10 mouse cellular contexts compared by ENCODE assay signal in genomic region chr1:182115651-182116408, GRCm38 (mm10). TPM values are rescaled to one million over a fixed set of nuclear protein-coding genes. Genes with fewer than 3 reads are reported as not detected.
DNase-seq lines count a peak whose midpoint lies in the region; ATAC-seq and TF ChIP-seq lines count a peak whose summit lies in the region.
"Had no signal": no experiment of that assay in that cellular context is flagged by ENCODE, and none has a peak within 500 bp of the region (broad histone marks: within the 10 kb centered on the region; RNA-seq: fewer than 3 reads in every experiment).

No protein-coding gene starts in this region.

- ATAC-seq in forebrain, postnatal 0 days: peak; percentile 66; the same call in 1 of the 2 replicates
- no peak for ATAC-seq in forebrain, embryonic 13.5 days
- ATAC-seq in embryonic facial prominence, embryonic 11.5 days (replicated peaks; ENCODE audit: insufficient number of reproducible peaks, low FRiP score, low TSS enrichment, low read depth): no peak; the same call in 1 of the 2 replicates
- 0 out of 2 replicates have a peak, but pooled peaks have one; percentile 64 for ATAC-seq in neural tube, embryonic 13.5 days (ENCODE audit: low read depth)

- H3K27ac ChIP-seq in forebrain, postnatal 0 days (ENCODE audit: low read depth, low read length): no peak overlapping the region
- H3K27ac ChIP-seq in forebrain, embryonic 13.5 days: no peak overlapping the region
- no peak overlapping the region for H3K27ac ChIP-seq in embryonic facial prominence, embryonic 11.5 days (replicated peaks; ENCODE audit: low read depth, low read length)
- no peak overlapping the region for H3K27ac ChIP-seq in neural tube, embryonic 13.5 days (replicated peaks)

- no peak overlapping the region for H3K4me3 ChIP-seq in forebrain, postnatal 0 days (ENCODE audit: low read depth, low read length)
- no peak overlapping the region for H3K4me3 ChIP-seq in forebrain, embryonic 13.5 days
- no peak overlapping the region for H3K4me3 ChIP-seq in embryonic facial prominence, embryonic 11.5 days (ENCODE audit: low read depth, low read length)
- no peak overlapping the region for H3K4me3 ChIP-seq in neural tube, embryonic 13.5 days

- no peaks in the 10 kb centered on the region for H3K36me3 ChIP-seq in forebrain, postnatal 0 days (ENCODE audit: insufficient read depth)
- H3K36me3 ChIP-seq in forebrain, embryonic 13.5 days (ENCODE audit: poor library complexity, severe bottlenecking): no peaks in the 10 kb centered on the region
- H3K36me3 ChIP-seq in embryonic facial prominence, embryonic 11.5 days (replicated peaks; ENCODE audit: control insufficient read depth, insufficient read depth, low read depth, low read length): no peaks in the 10 kb centered on the region
- no peaks in the 10 kb centered on the region for H3K36me3 ChIP-seq in neural tube, embryonic 13.5 days

- H3K4me2 ChIP-seq in forebrain, postnatal 0 days (ENCODE audit: low read depth): no peak overlapping the region
- no peak overlapping the region for H3K4me2 ChIP-seq in forebrain, embryonic 13.5 days
- no peak overlapping the region for H3K4me2 ChIP-seq in embryonic facial prominence, embryonic 11.5 days (ENCODE audit: low read depth, low read length)
- H3K4me2 ChIP-seq in neural tube, embryonic 13.5 days: no peak overlapping the region

- H3K27me3 ChIP-seq in forebrain, postnatal 0 days (ENCODE audit: insufficient read depth, low read length): 0 out of 2 replicates have a peak, but pooled peaks cover 6% of the 10 kb centered on the region
- peaks cover 3% of the 10 kb centered on the region; the same call in 1 of the 2 replicates for H3K27me3 ChIP-seq in forebrain, embryonic 13.5 days
- H3K27me3 ChIP-seq in embryonic facial prominence, embryonic 11.5 days (ENCODE audit: control insufficient read depth, insufficient read depth, low read length): no peaks in the 10 kb centered on the region
- no peaks in the 10 kb centered on the region for H3K27me3 ChIP-seq in neural tube, embryonic 13.5 days

- peak; percentile 60 for TF ChIP-seq CTCF in forebrain, postnatal 0 days (IDR thresholded peaks at IDR 0.05; ENCODE audit: low read depth)

- 0 out of 2 replicates have a peak, but pooled peaks cover 3% of the 10 kb centered on the region for H3K4me1 ChIP-seq in forebrain, postnatal 0 days (ENCODE audit: insufficient read depth)
- H3K4me1 ChIP-seq in forebrain, embryonic 13.5 days: peaks cover 29% of the 10 kb centered on the region
- peaks cover 11% of the 10 kb centered on the region for H3K4me1 ChIP-seq in embryonic facial prominence, embryonic 11.5 days (ENCODE audit: control insufficient read depth, insufficient read depth, low read length)
- H3K4me1 ChIP-seq in neural tube, embryonic 13.5 days (replicated peaks): peaks cover 41% of the 10 kb centered on the region

- peak; percentile 60 for DNase-seq in forebrain, postnatal 0 days
- peak; percentile 58 to 69 for DNase-seq in right cerebral cortex, postnatal 10 days (ENCODE audit: low spot score in 2 of 2)
- DNase-seq in right cerebral cortex, adult 2 months (ENCODE audit: low spot score in 2 of 2): no peak
- peak; percentile 74 for DNase-seq in embryonic facial prominence, embryonic 11.5 days (ENCODE audit: low spot score)
- DNase-seq in kidney, postnatal 10 days: peak; percentile 83
- no peak for DNase-seq in c-Kit-positive CD71-positive TER-119-positive erythroid progenitor cells, embryonic 14.5 days (ENCODE audit: low spot score)

- 52% methylated on average over 7 of the region's 7 CpGs for WGBS in forebrain, postnatal 0 days
- WGBS in forebrain, embryonic 13.5 days: 52% methylated on average over 7 of the region's 7 CpGs
- 36% methylated on average over 7 of the region's 7 CpGs for WGBS in embryonic facial prominence, embryonic 11.5 days
- 46% methylated on average over 7 of the region's 7 CpGs for WGBS in neural tube, embryonic 13.5 days

- H3K9me3 ChIP-seq in forebrain, postnatal 0 days (ENCODE audit: low read length): no peaks in the 10 kb centered on the region
- H3K9me3 ChIP-seq in forebrain, embryonic 13.5 days (replicated peaks): no peaks in the 10 kb centered on the region
- no peaks in the 10 kb centered on the region for H3K9me3 ChIP-seq in embryonic facial prominence, embryonic 11.5 days (replicated peaks; ENCODE audit: control insufficient read depth, low read length)
- H3K9me3 ChIP-seq in neural tube, embryonic 13.5 days: no peaks in the 10 kb centered on the region

- H3K9ac ChIP-seq in forebrain, postnatal 0 days: no peak overlapping the region
- H3K9ac ChIP-seq in forebrain, embryonic 13.5 days: no peak overlapping the region
- no peak overlapping the region for H3K9ac ChIP-seq in embryonic facial prominence, embryonic 11.5 days (replicated peaks; ENCODE audit: low read length)
- H3K9ac ChIP-seq in neural tube, embryonic 13.5 days: no peak overlapping the region

RNA-seq across cellular contexts. Expression of gene Srp9, which starts 8.7 kb away (rescaled TPM):
- total RNA-seq in forebrain, postnatal 0 days (2014; rRNA removed): 82.9 and 90.1 TPM in 2 replicates
- polyA plus RNA-seq in forebrain, postnatal 0 days (2015; fragmentation: Nextera tagmentation; extraction: Ambion mirVana): 150 and 179 TPM in 2 replicates
- polyA plus RNA-seq in forebrain, embryonic 13.5 days (2015; fragmentation: Nextera tagmentation; extraction: Ambion mirVana): 139 and 150 TPM in 2 replicates
- 188 and 200 TPM in 2 replicates for polyA plus RNA-seq in embryonic facial prominence, embryonic 11.5 days (2014; fragmentation: Nextera tagmentation; extraction: Ambion mirVana)
- polyA plus RNA-seq in neural tube, embryonic 13.5 days (2015; fragmentation: Nextera tagmentation; extraction: Ambion mirVana): 139 and 143 TPM in 2 replicates

RNA-seq across cellular contexts. Expression of gene Vmn1r1, which starts 48.5 kb away (rescaled TPM):
- not detected in 2 replicates for total RNA-seq in forebrain, postnatal 0 days (2014; rRNA removed)
- not detected in 2 replicates for polyA plus RNA-seq in forebrain, postnatal 0 days (2015; fragmentation: Nextera tagmentation; extraction: Ambion mirVana)
- polyA plus RNA-seq in forebrain, embryonic 13.5 days (2015; fragmentation: Nextera tagmentation; extraction: Ambion mirVana): not detected in 2 replicates
- not detected in 2 replicates for polyA plus RNA-seq in embryonic facial prominence, embryonic 11.5 days (2014; fragmentation: Nextera tagmentation; extraction: Ambion mirVana)
- polyA plus RNA-seq in neural tube, embryonic 13.5 days (2015; fragmentation: Nextera tagmentation; extraction: Ambion mirVana): not detected in 2 replicates
- total RNA-seq: MEL had no signal
- polyA plus RNA-seq: gonadal fat pad, adult 2 months had no signal

Comparison
In these comparisons a context has a peak if more than half of its experiments do, and no peak if none do; other contexts are left out.
1. ATAC-seq: peak in forebrain, postnatal 0 days (single experiment) and neural tube, embryonic 13.5 days (single experiment); none in forebrain, embryonic 13.5 days (single experiment) and embryonic facial prominence, embryonic 11.5 days (single experiment).
2. DNase-seq: peak in forebrain, postnatal 0 days (single experiment), right cerebral cortex, postnatal 10 days (2 of 2), embryonic facial prominence, embryonic 11.5 days (single experiment) and kidney, postnatal 10 days (single experiment); none in right cerebral cortex, adult 2 months (0 of 2) and c-Kit-positive CD71-positive TER-119-positive erythroid progenitor cells, embryonic 14.5 days (single experiment).